Mouse (Mus musculus) G1E (cell line): ENCODE measurements around the gene Prss46. TPM values are rescaled to one million over a fixed set of nuclear protein-coding genes. Genes with fewer than 3 reads are reported as not detected.

Experiments used
- ATAC-seq: 2 replicates; pipeline ENCODE4 v1.8.0; 2016; ENCODE audit warnings: mild to moderate bottlenecking; ENCODE audit not compliant: insufficient number of reproducible peaks, poor library complexity, low FRiP score, severe bottlenecking; ENCODE audit errors: extremely low read depth
- DNase-seq: peaks from one replicate; pipeline ENCODE4 v3.0.0; 2012; ENCODE audit warnings: low spot score
- H3K27me3 ChIP-seq: 2 replicates; pipeline ENCODE4 v1.6.1; 2012; ENCODE audit warnings: mild to moderate bottlenecking, low read length, inconsistent platforms; ENCODE audit not compliant: insufficient read depth
- H3K36me3 ChIP-seq: replicated peaks from 2 replicates; pipeline ENCODE3; 2012; ENCODE audit warnings: mild to moderate bottlenecking, inconsistent platforms
- H3K4me1 ChIP-seq: 2 replicates; pipeline ENCODE4 v1.6.1; 2012; ENCODE audit warnings: low read depth, low read length, inconsistent platforms, mixed read lengths; ENCODE audit not compliant: insufficient read depth
- H3K4me3 ChIP-seq: 2 replicates; pipeline ENCODE4 v1.5.1; 2012; ENCODE audit warnings: low read depth, mild to moderate bottlenecking, inconsistent platforms, low read length, moderate library complexity, mixed read lengths
- H3K9me3 ChIP-seq: replicated peaks from 2 replicates; pipeline ENCODE4 v1.6.1; 2012; ENCODE audit warnings: inconsistent platforms
- CTCF ChIP-seq: IDR thresholded peaks from 2 replicates; pipeline ENCODE4 v1.5.1; 2012; ENCODE audit warnings: low read depth, low read length, inconsistent platforms, mixed read lengths
- GATA1 ChIP-seq: IDR thresholded peaks from 2 replicates; pipeline ENCODE4 v1.6.1; 2012; ENCODE audit warnings: borderline replicate concordance, low read length, inconsistent platforms, mixed read lengths
- GATA2 ChIP-seq: IDR thresholded peaks from 2 replicates; pipeline ENCODE4 v1.6.1; 2012; ENCODE audit warnings: low read depth, low read length, inconsistent platforms, borderline replicate concordance
- POLR2AphosphoS5 ChIP-seq: IDR thresholded peaks from 2 replicates; pipeline ENCODE4 v1.6.1; 2012; ENCODE audit warnings: low read depth, low read length, inconsistent platforms; ENCODE audit not compliant: insufficient replicate concordance
- TAL1 ChIP-seq: conservative IDR thresholded peaks from 2 replicates; pipeline ENCODE4 v1.6.1; 2012; ENCODE audit warnings: low read depth, low read length, inconsistent platforms, mixed read lengths
- polyA plus RNA-seq: library from polyadenylated mRNA; stranded (reverse); fragments of >175 nt; gene quantifications from 2 replicates; pipeline ENCODE4 v1.2.3, GENCODE M21; 2012
- total RNA-seq, 2 experiments: library from RNA; stranded (forward) in 1 of 2; stranded (reverse) in 1 of 2; fragments of 200-1000 nt in 1 of 2; fragments of >200 nt in 1 of 2; fragmentation: Nextera tagmentation in 1 of 2; gene quantifications; 2 replicates each; pipeline ENCODE4 v1.2.3; 2014 to 2017

Prss46 gene
- total and polyA plus RNA-seq, 3 experiments = not detected

DNA sequence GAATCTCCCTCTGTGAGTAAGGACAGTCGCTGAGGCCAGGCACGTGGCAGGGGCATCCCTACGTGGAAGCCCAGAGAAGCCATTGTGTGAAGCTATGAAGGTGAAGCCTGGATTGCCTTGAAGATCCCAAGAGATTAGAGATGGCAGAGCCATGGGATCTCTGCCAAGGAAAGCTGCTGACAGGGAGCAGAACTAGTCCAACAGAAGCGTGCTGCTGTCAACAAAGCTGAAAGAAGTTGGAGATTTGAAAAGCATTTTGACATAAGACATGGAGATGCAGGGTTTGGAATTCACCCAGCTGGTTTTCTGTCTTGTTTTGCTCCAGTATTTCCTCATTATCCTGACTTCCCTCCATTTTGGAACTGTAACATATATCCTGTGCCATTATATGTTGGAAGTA is 58.0 kb downstream of the Prss46 start:
- Histone ChIP-seq H3K27me3 (peaks cover 3% of the 10 kb centered on the region; the same call in 1 of the 2 replicates), H3K9me3 (no peaks in the 10 kb centered on the region), H3K4me1 (peaks cover 7% of the 10 kb centered on the region), H3K4me3 (no peak overlapping the region), H3K36me3 (no peaks in the 10 kb centered on the region)
- no peak for ATAC-seq
- TF ChIP-seq GATA2 (no peak), CTCF (no peak), GATA1 (no peak), TAL1 (no peak), POLR2AphosphoS5 (no peak)
- no peak for DNase-seq

Other genes starting within 250 kb of the Prss46 start
- 1.3 TPM in 1 of 2 replicates, not detected in the other for gene Nradd, start 220.1 kb upstream of the Prss46 start, total RNA-seq (2014; fragmentation: Nextera tagmentation)
- gene Nradd, start 220.1 kb upstream of the Prss46 start, total RNA-seq (2017) = 5.8 and 7.3 TPM in 2 replicates
- gene Nradd, start 220.1 kb upstream of the Prss46 start, polyA plus RNA-seq = 1.8 and 2.2 TPM in 2 replicates
- 26.1 and 37.4 TPM in 2 replicates for gene Nbeal2, start 190.3 kb upstream of the Prss46 start, total RNA-seq (2014; fragmentation: Nextera tagmentation)
- gene Nbeal2, start 190.3 kb upstream of the Prss46 start, total RNA-seq (2017) = 28.1 and 32.5 TPM in 2 replicates
- 56.7 and 64.7 TPM in 2 replicates for gene Nbeal2, start 190.3 kb upstream of the Prss46 start, polyA plus RNA-seq
- gene Ccdc12, start 188.0 kb upstream of the Prss46 start, total RNA-seq (2014; fragmentation: Nextera tagmentation) = 36.2 TPM in 2 replicates
- gene Ccdc12, start 188.0 kb upstream of the Prss46 start, total RNA-seq (2017) = 202 and 222 TPM in 2 replicates
- gene Ccdc12, start 188.0 kb upstream of the Prss46 start, polyA plus RNA-seq = 331 and 365 TPM in 2 replicates
- not detected in 2 replicates for gene Myl3, start 102.6 kb upstream of the Prss46 start, total RNA-seq (2014; fragmentation: Nextera tagmentation)
- gene Myl3, start 102.6 kb upstream of the Prss46 start, total RNA-seq (2017) = 0.12 TPM in 1 of 2 replicates, not detected in the other
- not detected in 2 replicates for gene Myl3, start 102.6 kb upstream of the Prss46 start, polyA plus RNA-seq
- not detected in 2 replicates for gene Pth1r, start 97.4 kb upstream of the Prss46 start, total RNA-seq (2014; fragmentation: Nextera tagmentation)
- not detected in 2 replicates for gene Pth1r, start 97.4 kb upstream of the Prss46 start, total RNA-seq (2017)
- 0.03 TPM in 1 of 2 replicates, not detected in the other for gene Pth1r, start 97.4 kb upstream of the Prss46 start, polyA plus RNA-seq
- gene Prss42, start 46.3 kb upstream of the Prss46 start, total RNA-seq (2014; fragmentation: Nextera tagmentation) = 0.44 and 2.3 TPM in 2 replicates
- gene Prss42, start 46.3 kb upstream of the Prss46 start, total RNA-seq (2017) = 0.44 and 0.58 TPM in 2 replicates
- 0.53 and 0.79 TPM in 2 replicates for gene Prss42, start 46.3 kb upstream of the Prss46 start, polyA plus RNA-seq
- not detected in 2 replicates for gene Prss44, start 30.5 kb upstream of the Prss46 start, total RNA-seq (2014; fragmentation: Nextera tagmentation)
- 0.12 and 0.27 TPM in 2 replicates for gene Prss44, start 30.5 kb upstream of the Prss46 start, total RNA-seq (2017)
- not detected in 2 replicates for gene Prss44, start 30.5 kb upstream of the Prss46 start, polyA plus RNA-seq
- gene Prss43, start 17.8 kb upstream of the Prss46 start, total RNA-seq (2014; fragmentation: Nextera tagmentation) = not detected in 2 replicates
- 0.05 TPM in 1 of 2 replicates, not detected in the other for gene Prss43, start 17.8 kb upstream of the Prss46 start, total RNA-seq (2017)
- not detected in 2 replicates for gene Prss43, start 17.8 kb upstream of the Prss46 start, polyA plus RNA-seq
- gene Prss45, start 9.9 kb upstream of the Prss46 start, total RNA-seq (2014; fragmentation: Nextera tagmentation) = not detected in 2 replicates
- 0.11 TPM in 1 of 2 replicates, not detected in the other for gene Prss45, start 9.9 kb upstream of the Prss46 start, total RNA-seq (2017)
- not detected in 2 replicates for gene Prss45, start 9.9 kb upstream of the Prss46 start, polyA plus RNA-seq
- not detected in 2 replicates for gene Prss50, start 13.5 kb downstream of the Prss46 start, total RNA-seq (2014; fragmentation: Nextera tagmentation)
- gene Prss50, start 13.5 kb downstream of the Prss46 start, total RNA-seq (2017) = not detected in 2 replicates
- gene Prss50, start 13.5 kb downstream of the Prss46 start, polyA plus RNA-seq = not detected in 2 replicates
- gene Als2cl, start 35.4 kb downstream of the Prss46 start, total RNA-seq (2014; fragmentation: Nextera tagmentation) = not detected in 2 replicates
- gene Als2cl, start 35.4 kb downstream of the Prss46 start, total RNA-seq (2017) = not detected in 2 replicates
- not detected in 2 replicates for gene Als2cl, start 35.4 kb downstream of the Prss46 start, polyA plus RNA-seq
- gene Tmie, start 35.6 kb downstream of the Prss46 start, total RNA-seq (2014; fragmentation: Nextera tagmentation) = not detected in 2 replicates
- 0.11 TPM in 1 of 2 replicates, not detected in the other for gene Tmie, start 35.6 kb downstream of the Prss46 start, total RNA-seq (2017)
- gene Tmie, start 35.6 kb downstream of the Prss46 start, polyA plus RNA-seq = not detected in 2 replicates
- not detected in 2 replicates for gene Fam240a, start 72.4 kb downstream of the Prss46 start, total RNA-seq (2014; fragmentation: Nextera tagmentation)
- gene Fam240a, start 72.4 kb downstream of the Prss46 start, total RNA-seq (2017) = not detected in 2 replicates
- gene Fam240a, start 72.4 kb downstream of the Prss46 start, polyA plus RNA-seq = not detected in 2 replicates
- not detected in 2 replicates for gene Tdgf1, start 101.7 kb downstream of the Prss46 start, total RNA-seq (2014; fragmentation: Nextera tagmentation)
- 0.60 TPM in 1 of 2 replicates, not detected in the other for gene Tdgf1, start 101.7 kb downstream of the Prss46 start, total RNA-seq (2017)
- gene Tdgf1, start 101.7 kb downstream of the Prss46 start, polyA plus RNA-seq = not detected in 2 replicates
- not detected in 2 replicates for gene Lrrc2, start 107.0 kb downstream of the Prss46 start, total RNA-seq (2014; fragmentation: Nextera tagmentation)
- gene Lrrc2, start 107.0 kb downstream of the Prss46 start, total RNA-seq (2017) = 0.06 and 0.16 TPM in 2 replicates
- gene Lrrc2, start 107.0 kb downstream of the Prss46 start, polyA plus RNA-seq = not detected in 2 replicates
- not detected in 2 replicates for gene Rtp3, start 146.1 kb downstream of the Prss46 start, total RNA-seq (2014; fragmentation: Nextera tagmentation)
- gene Rtp3, start 146.1 kb downstream of the Prss46 start, total RNA-seq (2017) = 0.16 TPM in 1 of 2 replicates, not detected in the other
- gene Rtp3, start 146.1 kb downstream of the Prss46 start, polyA plus RNA-seq = not detected in 2 replicates
- not detected in 2 replicates for gene Ltf, start 174.8 kb downstream of the Prss46 start, total RNA-seq (2014; fragmentation: Nextera tagmentation)
- 0.16 TPM in 1 of 2 replicates, not detected in the other for gene Ltf, start 174.8 kb downstream of the Prss46 start, total RNA-seq (2017)
- not detected in 2 replicates for gene Ltf, start 174.8 kb downstream of the Prss46 start, polyA plus RNA-seq
- gene Ccrl2, start 213.0 kb downstream of the Prss46 start, total RNA-seq (2014; fragmentation: Nextera tagmentation) = 32.2 and 44.7 TPM in 2 replicates
- gene Ccrl2, start 213.0 kb downstream of the Prss46 start, total RNA-seq (2017) = 20.9 and 21.0 TPM in 2 replicates
- 0.18 and 0.78 TPM in 2 replicates for gene Ccrl2, start 213.0 kb downstream of the Prss46 start, polyA plus RNA-seq